Mouse (Mus musculus): ENCODE results near the gene Ssx9.
A peak's percentile ranks its signal among the peaks of the same experiment; 100 is the strongest.
"Not testable (repeated sequence)": the region's sequence is repeated elsewhere in the genome, so short reads cannot be mapped to it uniquely, and the experiment has no call there.

Gene Ssx9

DNA sequence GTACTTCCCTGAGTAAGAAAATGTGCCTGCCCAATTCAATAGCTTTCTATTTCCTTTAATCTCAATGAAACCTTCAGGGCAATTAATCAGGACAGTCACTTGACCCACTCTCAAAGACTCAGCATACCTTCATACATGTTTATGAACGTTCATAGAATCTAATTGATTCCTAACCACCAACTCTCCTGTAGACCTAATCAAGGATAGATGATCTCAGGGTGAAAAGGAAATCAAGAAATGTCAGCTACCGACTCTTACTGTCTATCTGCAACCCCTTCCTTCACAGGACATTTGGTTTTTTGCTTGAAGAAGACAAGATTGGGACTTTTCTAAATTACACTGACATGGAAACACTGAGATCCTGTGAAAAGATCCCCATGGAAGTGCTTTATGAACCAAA, at the start of gene Ssx9:
Gene Ssx9, plus strand, starts transcription at position 301 of the 400 bp plus-strand sequence.
- DNase-seq (ENCODE audit: inconsistent age in 2 of 2, low spot score in 1 of 2), result not testable (repeated sequence)

DNA sequence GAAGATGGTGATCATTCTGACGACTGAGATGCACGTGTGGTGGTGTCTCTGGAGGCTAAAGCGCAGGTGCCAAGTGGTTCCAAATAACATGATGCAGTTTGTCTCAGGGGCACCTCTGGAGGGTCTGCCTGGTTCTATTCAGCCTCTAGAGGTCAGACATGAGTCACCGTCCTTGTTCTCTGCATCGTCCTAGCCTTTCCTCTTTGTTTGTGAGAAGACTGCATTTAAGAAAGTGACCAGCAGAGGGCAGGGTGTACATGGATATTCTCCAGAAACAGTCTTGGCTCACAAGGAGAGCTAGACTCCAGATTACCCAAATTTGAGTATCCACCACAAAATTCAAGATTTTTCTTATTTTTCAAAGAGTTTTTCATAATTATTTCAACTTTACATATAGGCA, 15.3 kb upstream of the Ssx9 start:
- peak; percentile 13 to 47 for DNase-seq (ENCODE audit: inconsistent age in 2 of 2, low spot score in 1 of 2)

DNA sequence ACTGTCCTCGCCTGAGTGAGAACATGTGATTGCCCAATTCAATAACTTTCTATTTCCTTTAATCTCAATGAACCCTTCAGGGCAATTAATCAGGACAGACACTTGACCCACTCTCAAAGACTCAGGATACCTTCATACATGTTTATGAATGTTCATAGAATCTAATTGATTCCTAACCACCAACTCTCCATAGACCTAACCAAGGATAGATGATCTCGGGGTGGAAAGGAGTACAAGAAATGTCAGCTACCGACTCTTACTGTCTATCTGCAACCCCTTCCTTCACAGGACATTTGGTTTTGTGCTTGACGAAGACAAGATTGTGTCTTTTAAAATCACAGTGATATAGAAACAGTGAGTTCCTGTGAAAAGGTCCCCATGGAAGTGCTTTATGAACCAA, 55.2 kb downstream of the Ssx9 start, which contains the start of gene Ssxb5:
Gene Ssxb5, plus strand, starts transcription at position 301 of the 400 bp plus-strand sequence.
- not testable (repeated sequence) for DNase-seq (ENCODE audit: inconsistent age in 2 of 2, low spot score in 1 of 2)

All from adrenal gland, adult (tissue).